Mouse (Mus musculus): ENCODE measurements around the gene Bhlhe23. TPM values are rescaled to one million over a fixed set of nuclear protein-coding genes. Genes with fewer than 3 reads are reported as not detected.

The Bhlhe23 gene
- polyA plus RNA-seq, 1 experiment from 2014 or later: not detected

- no peaks in the 10 kb centered on the region for H3K36me3 ChIP-seq
- WGBS: 3% methylated on average over 12 of the region's 12 CpGs
- no peak overlapping the region for H3K4me3 ChIP-seq
- H3K27me3 ChIP-seq: peaks cover 96% of the 10 kb centered on the region
- peaks cover 9% of the 10 kb centered on the region for H3K4me1 ChIP-seq (replicated peaks)
- H3K9ac ChIP-seq: no peak overlapping the region
- H3K27ac ChIP-seq: no peak overlapping the region
- ATAC-seq (replicated peaks; ENCODE audit: insufficient number of reproducible peaks, insufficient read depth, low FRiP score, low read depth): no peak
- no peak overlapping the region for H3K4me2 ChIP-seq
- no peaks in the 10 kb centered on the region for H3K9me3 ChIP-seq (replicated peaks)
Measured at GRCm38 (mm10) chr2:180775223-180775622, 1.5 kb downstream of the Bhlhe23 start.

GRCm38 (mm10) chr2:180765713-180766112, 11.0 kb downstream of the Bhlhe23 start:
- Histone ChIP-seq H3K27me3 (peaks cover 40% of the 10 kb centered on the region), H3K9ac (no peak overlapping the region), H3K27ac (no peak overlapping the region), H3K36me3 (no peaks in the 10 kb centered on the region), H3K9me3 (replicated peaks) (no peaks in the 10 kb centered on the region), H3K4me1 (replicated peaks) (no peaks in the 10 kb centered on the region), H3K4me2 (no peak overlapping the region), H3K4me3 (no peak overlapping the region)
- ATAC-seq (replicated peaks; ENCODE audit: insufficient number of reproducible peaks, insufficient read depth, low FRiP score, low read depth): no peak
- 69% methylated on average over 7 of the region's 7 CpGs for WGBS

GRCm38 (mm10) chr2:180764986-180765385, 11.7 kb downstream of the Bhlhe23 start:
- H3K4me3 ChIP-seq: no peak overlapping the region
- H3K9me3 ChIP-seq (replicated peaks): no peaks in the 10 kb centered on the region
- H3K27me3 ChIP-seq: peaks cover 38% of the 10 kb centered on the region
- H3K4me2 ChIP-seq: no peak overlapping the region
- ATAC-seq (replicated peaks; ENCODE audit: insufficient number of reproducible peaks, insufficient read depth, low FRiP score, low read depth): no peak
- H3K36me3 ChIP-seq: no peaks in the 10 kb centered on the region
- H3K27ac ChIP-seq: no peak overlapping the region
- H3K4me1 ChIP-seq (replicated peaks): no peaks in the 10 kb centered on the region
- 72% methylated on average over 11 of the region's 11 CpGs for WGBS
- no peak overlapping the region for H3K9ac ChIP-seq

- ATAC-seq (replicated peaks; ENCODE audit: insufficient number of reproducible peaks, insufficient read depth, low FRiP score, low read depth): no peak
- peaks cover 44% of the 10 kb centered on the region for H3K27me3 ChIP-seq
- no peaks in the 10 kb centered on the region for H3K4me1 ChIP-seq (replicated peaks)
- H3K27ac ChIP-seq: no peak overlapping the region
- H3K9me3 ChIP-seq (replicated peaks): no peaks in the 10 kb centered on the region
- no peak overlapping the region for H3K4me2 ChIP-seq
- no peak overlapping the region for H3K4me3 ChIP-seq
- no peak overlapping the region for H3K9ac ChIP-seq
- no peaks in the 10 kb centered on the region for H3K36me3 ChIP-seq
- 44% methylated on average over 15 of the region's 15 CpGs for WGBS
Measured at GRCm38 (mm10) chr2:180758513-180759263, 18.0 kb downstream of the Bhlhe23 start.

GRCm38 (mm10) chr2:180756786-180757185, 19.9 kb downstream of the Bhlhe23 start:
- Histone ChIP-seq H3K4me1 (replicated peaks) (no peaks in the 10 kb centered on the region), H3K36me3 (no peaks in the 10 kb centered on the region), H3K4me3 (no peak overlapping the region), H3K9ac (no peak overlapping the region), H3K9me3 (replicated peaks) (no peaks in the 10 kb centered on the region), H3K27ac (no peak overlapping the region), H3K27me3 (peaks cover 38% of the 10 kb centered on the region), H3K4me2 (no peak overlapping the region)
- WGBS: 35% methylated on average over 2 of the region's 2 CpGs
- no peak for ATAC-seq (replicated peaks; ENCODE audit: insufficient number of reproducible peaks, insufficient read depth, low FRiP score, low read depth)

GRCm38 (mm10) chr2:180755896-180756295, 20.8 kb downstream of the Bhlhe23 start:
- H3K36me3 ChIP-seq: no peaks in the 10 kb centered on the region
- H3K27me3 ChIP-seq: peaks cover 30% of the 10 kb centered on the region
- no peak overlapping the region for H3K27ac ChIP-seq
- H3K9ac ChIP-seq: no peak overlapping the region
- H3K4me2 ChIP-seq: no peak overlapping the region
- H3K9me3 ChIP-seq (replicated peaks): no peaks in the 10 kb centered on the region
- no peaks in the 10 kb centered on the region for H3K4me1 ChIP-seq (replicated peaks)
- WGBS: 2% methylated on average over 8 of the region's 8 CpGs
- H3K4me3 ChIP-seq: no peak overlapping the region
- ATAC-seq (replicated peaks; ENCODE audit: insufficient number of reproducible peaks, insufficient read depth, low FRiP score, low read depth): peak; percentile 47; the same call in 1 of the 2 replicates

- no peaks in the 10 kb centered on the region for H3K9me3 ChIP-seq (replicated peaks)
- H3K4me1 ChIP-seq (replicated peaks): no peaks in the 10 kb centered on the region
- 67% methylated on average over 5 of the region's 5 CpGs for WGBS
- H3K4me2 ChIP-seq: no peak overlapping the region
- no peak overlapping the region for H3K27ac ChIP-seq
- no peak overlapping the region for H3K9ac ChIP-seq
- peaks cover 25% of the 10 kb centered on the region for H3K27me3 ChIP-seq
- H3K4me3 ChIP-seq: no peak overlapping the region
- H3K36me3 ChIP-seq: no peaks in the 10 kb centered on the region
- no peak for ATAC-seq (replicated peaks; ENCODE audit: insufficient number of reproducible peaks, insufficient read depth, low FRiP score, low read depth)
Measured at GRCm38 (mm10) chr2:180754976-180755688, 21.6 kb downstream of the Bhlhe23 start.

GRCm38 (mm10) chr2:180748904-180749303, 27.8 kb downstream of the Bhlhe23 start:
- Histone ChIP-seq H3K4me1 (replicated peaks) (no peaks in the 10 kb centered on the region), H3K9ac (no peak overlapping the region), H3K36me3 (no peaks in the 10 kb centered on the region), H3K9me3 (replicated peaks) (no peaks in the 10 kb centered on the region), H3K27ac (no peak overlapping the region), H3K27me3 (peaks cover 17% of the 10 kb centered on the region), H3K4me2 (no peak overlapping the region), H3K4me3 (no peak overlapping the region)
- no peak for ATAC-seq (replicated peaks; ENCODE audit: insufficient number of reproducible peaks, insufficient read depth, low FRiP score, low read depth)
- 47% methylated on average over 5 of the region's 5 CpGs for whole genome bisulfite sequencing

GRCm38 (mm10) chr2:180746569-180747192, 30.0 kb downstream of the Bhlhe23 start:
- Histone ChIP-seq H3K27ac (no peak overlapping the region), H3K36me3 (no peaks in the 10 kb centered on the region), H3K27me3 (peaks cover 13% of the 10 kb centered on the region), H3K4me3 (no peak overlapping the region), H3K9ac (no peak overlapping the region), H3K4me1 (replicated peaks) (no peaks in the 10 kb centered on the region), H3K9me3 (replicated peaks) (no peaks in the 10 kb centered on the region), H3K4me2 (no peak overlapping the region)
- no peak for ATAC-seq (replicated peaks; ENCODE audit: insufficient number of reproducible peaks, insufficient read depth, low FRiP score, low read depth)
- 42% methylated on average over 5 of the region's 5 CpGs for WGBS

- Histone ChIP-seq H3K27me3 (peaks cover 14% of the 10 kb centered on the region), H3K27ac (no peak overlapping the region), H3K36me3 (no peaks in the 10 kb centered on the region), H3K4me3 (no peak overlapping the region), H3K9ac (no peak overlapping the region), H3K4me2 (no peak overlapping the region), H3K4me1 (replicated peaks) (no peaks in the 10 kb centered on the region), H3K9me3 (replicated peaks) (no peaks in the 10 kb centered on the region)
- WGBS: 34% methylated on average over 17 of the region's 17 CpGs
- ATAC-seq (replicated peaks; ENCODE audit: insufficient number of reproducible peaks, insufficient read depth, low FRiP score, low read depth): peak; percentile 27
Measured at GRCm38 (mm10) chr2:180745248-180745927, 31.3 kb downstream of the Bhlhe23 start.

GRCm38 (mm10) chr2:180743321-180743720, 33.4 kb downstream of the Bhlhe23 start:
- Histone ChIP-seq H3K4me2 (no peak overlapping the region), H3K9me3 (replicated peaks) (no peaks in the 10 kb centered on the region), H3K27ac (no peak overlapping the region), H3K9ac (no peak overlapping the region), H3K27me3 (peaks cover 13% of the 10 kb centered on the region; the same call in 1 of the 2 replicates), H3K4me3 (no peak overlapping the region), H3K4me1 (replicated peaks) (no peaks in the 10 kb centered on the region; the same call in 1 of the 2 replicates), H3K36me3 (no peaks in the 10 kb centered on the region)
- 83% methylated on average over 2 of the region's 2 CpGs for WGBS
- no peak for ATAC-seq (replicated peaks; ENCODE audit: insufficient number of reproducible peaks, insufficient read depth, low FRiP score, low read depth)

All from heart, embryonic 15.5 days (tissue).